Comparison of ENCODE assay signal across 24 mouse cellular contexts in the genomic region with DNA sequence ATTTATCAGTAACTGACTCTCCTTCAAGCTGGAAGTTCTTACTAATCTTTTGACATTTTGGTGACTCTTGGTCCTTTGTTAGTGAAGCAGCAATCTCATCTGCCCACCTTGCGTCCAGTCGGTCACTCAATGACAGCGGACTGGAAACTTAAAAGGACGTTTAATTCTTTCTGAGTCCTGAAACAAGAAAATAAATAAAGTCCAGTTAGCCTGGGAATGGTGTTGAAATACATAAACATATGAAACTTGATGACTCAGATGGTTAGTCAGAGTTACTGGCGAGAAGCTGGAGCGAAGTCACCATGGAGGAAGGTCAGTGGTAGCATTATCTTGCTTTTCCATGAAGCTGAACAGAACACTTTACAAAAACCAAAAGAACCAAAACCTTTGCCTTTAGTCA. TPM values are rescaled to one million over a fixed set of nuclear protein-coding genes. Genes with fewer than 3 reads are reported as not detected.
DNase-seq lines count a peak whose midpoint lies in the region; TF ChIP-seq lines count a peak whose summit lies in the region.
"Had no signal": no experiment of that assay in that cellular context is flagged by ENCODE, and none has a peak within 500 bp of the region (broad histone marks: within the 10 kb centered on the region; RNA-seq: fewer than 3 reads in every experiment).

No protein-coding gene starts in this region.

- peak; percentile 92 for DNase-seq in heart, adult 11 months
- no peak for DNase-seq in heart, postnatal 36 days
- peak; percentile 11 for DNase-seq in lung, postnatal 25 days (ENCODE audit: low spot score)
- DNase-seq in lung, adult 2 months = no peak
- peak; percentile 80 for DNase-seq in NIH3T3 (ENCODE audit: low read depth)
- no peak for DNase-seq in layer of hippocampus, adult 9-11 months
- no peak for DNase-seq in left cerebral cortex, adult 8-10 months (ENCODE audit: low spot score in 2 of 2)
- DNase-seq: cerebellum, adult 9-11 months; kidney, adult 9 months; kidney, postnatal 25 days; right cerebral cortex, postnatal 25 days; thymus, adult 2 months had no signal

- WGBS in lung, adult 2 months = 54% methylated on average over 6 of the region's 6 CpGs

- no peaks in the 10 kb centered on the region for H3K79me2 ChIP-seq in myocyte (ENCODE audit: control insufficient read depth, insufficient read depth)

- H3K4me1 ChIP-seq in lung, adult 2 months (ENCODE audit: control insufficient read depth, insufficient read depth, low read length) = peaks cover 4% of the 10 kb centered on the region; the same call in 1 of the 2 replicates
- H3K4me1 ChIP-seq: limb, embryonic 12.5 days had no signal

- H3K4me2 ChIP-seq in myocyte (ENCODE audit: low read depth) = peak overlapping the region; percentile 87
- H3K4me2 ChIP-seq: forebrain, embryonic 15.5 days; heart, embryonic 15.5 days; hindbrain, embryonic 14.5 days; limb, embryonic 12.5 days; liver, embryonic 12.5 days; lung, embryonic 15.5 days; midbrain, embryonic 15.5 days had no signal

- H3K36me3 ChIP-seq in myocyte (ENCODE audit: control insufficient read depth, insufficient read depth) = no peaks in the 10 kb centered on the region
- H3K36me3 ChIP-seq: forebrain, embryonic 15.5 days; G1E; heart, embryonic 15.5 days; limb, embryonic 12.5 days; liver, embryonic 12.5 days; lung, embryonic 15.5 days; midbrain, embryonic 15.5 days had no signal

- H3K27me3 ChIP-seq in myocyte (ENCODE audit: control insufficient read depth, insufficient read depth, insufficient read length) = no peaks in the 10 kb centered on the region
- H3K27me3 ChIP-seq: forebrain, embryonic 15.5 days; heart, embryonic 15.5 days; lung, embryonic 15.5 days; midbrain, embryonic 15.5 days had no signal

- intact Hi-C loops in heart, postnatal 36 days (cut with DNase I) = no loop called here

- H3K4me3 ChIP-seq in lung, adult 2 months (replicated peaks; ENCODE audit: extremely low read depth, low read depth, low read length) = no peak overlapping the region
- no peak overlapping the region for H3K4me3 ChIP-seq in myocyte
- H3K4me3 ChIP-seq: erythroblast, embryonic 14.5 days; forebrain, embryonic 15.5 days; heart, embryonic 15.5 days; left cerebral cortex, adult 2 months; limb, embryonic 12.5 days; liver, embryonic 12.5 days; lung, embryonic 15.5 days; midbrain, embryonic 15.5 days had no signal

- TF ChIP-seq CTCF in lung, adult 2 months (IDR thresholded peaks at IDR 0.05; ENCODE audit: insufficient read depth, low read length) = no peak

- no peak overlapping the region for H3ac ChIP-seq in myocyte (ENCODE audit: control insufficient read depth, insufficient read length)

- TF ChIP-seq POLR2A in lung, adult 2 months (IDR thresholded peaks at IDR 0.05; ENCODE audit: borderline replicate concordance, extremely low read depth, low read depth, low read length) = no peak
- no peak for TF ChIP-seq POLR2A in myocyte (IDR thresholded peaks at IDR 0.05; ENCODE audit: insufficient read length, low read depth)

TF ChIP-seq in myocyte, 11 proteins besides CTCF, POLR2A, EP300 and RAD21:
- no peak for TF ChIP-seq TCF3 (IDR thresholded peaks at IDR 0.05; ENCODE audit: insufficient read length, low read depth)
- peak; percentile 75 for TF ChIP-seq CEBPB (IDR thresholded peaks at IDR 0.05; ENCODE audit: insufficient read depth, poor library complexity, severe bottlenecking)
TF ChIP-seq in myocyte: peak in this region for 1.

RNA-seq across cellular contexts. Expression of gene Enkur, which starts 58.7 kb away (rescaled TPM):
- 1 to 10 TPM; 1.9 to 2.2 TPM for total RNA-seq in heart, postnatal 36 days (2021)
- polyA plus RNA-seq in lung, adult 2 months (2012; rRNA removed) = 0.57 and 1.5 TPM in 2 replicates
- 1.0 TPM for polyA plus RNA-seq in myocyte (2012; fragmentation: generic; extraction: Trizol)
- total RNA-seq in left cerebral cortex, adult 8-10 months (2022) = 1 to 10 TPM; 3.3 to 4.9 (median 4.0) TPM
- total RNA-seq: megakaryocyte-erythroid progenitor cell, adult 5-6 weeks had no signal
- polyA plus RNA-seq: erythroblast, embryonic 14.5 days; G1E; limb, embryonic 12.5 days; liver, embryonic 12.5 days; thymus, adult 2 months had no signal

RNA-seq across cellular contexts. Expression of gene Thnsl1, which starts 59.0 kb away (rescaled TPM):
- total RNA-seq in heart, postnatal 36 days (2021) = 1 to 10 TPM; 6.3 to 7.2 TPM
- polyA plus RNA-seq in lung, adult 2 months (2012; rRNA removed) = 2.9 and 4.4 TPM in 2 replicates
- polyA plus RNA-seq in myocyte (2012; fragmentation: generic; extraction: Trizol) = 3.6 TPM
- total RNA-seq in left cerebral cortex, adult 8-10 months (2022) = 10 to 100 TPM; 19.1 to 24.0 (median 19.6) TPM
- polyA plus RNA-seq: erythroblast, embryonic 14.5 days had no signal

Comparison
In these comparisons a context has a peak if more than half of its experiments do, and no peak if none do; other contexts are left out.
1. DNase-seq: peak in heart, adult 11 months (single experiment), lung, postnatal 25 days (single experiment) and NIH3T3 (single experiment); none in heart, postnatal 36 days (0 of 2), lung, adult 2 months (single experiment), layer of hippocampus, adult 9-11 months (single experiment) and left cerebral cortex, adult 8-10 months (0 of 2).